Mouse (Mus musculus): ENCODE measurements around the gene Cdk19. TPM values are rescaled to one million over a fixed set of nuclear protein-coding genes. Genes with fewer than 3 reads are reported as not detected.

The Cdk19 gene
- polyA plus RNA-seq (2012; fragmentation: generic; extraction: Trizol): 10 to 100 TPM in 1 of 2 experiments, under 1 TPM in 1; 0.42 to 12.5 TPM

DNA sequence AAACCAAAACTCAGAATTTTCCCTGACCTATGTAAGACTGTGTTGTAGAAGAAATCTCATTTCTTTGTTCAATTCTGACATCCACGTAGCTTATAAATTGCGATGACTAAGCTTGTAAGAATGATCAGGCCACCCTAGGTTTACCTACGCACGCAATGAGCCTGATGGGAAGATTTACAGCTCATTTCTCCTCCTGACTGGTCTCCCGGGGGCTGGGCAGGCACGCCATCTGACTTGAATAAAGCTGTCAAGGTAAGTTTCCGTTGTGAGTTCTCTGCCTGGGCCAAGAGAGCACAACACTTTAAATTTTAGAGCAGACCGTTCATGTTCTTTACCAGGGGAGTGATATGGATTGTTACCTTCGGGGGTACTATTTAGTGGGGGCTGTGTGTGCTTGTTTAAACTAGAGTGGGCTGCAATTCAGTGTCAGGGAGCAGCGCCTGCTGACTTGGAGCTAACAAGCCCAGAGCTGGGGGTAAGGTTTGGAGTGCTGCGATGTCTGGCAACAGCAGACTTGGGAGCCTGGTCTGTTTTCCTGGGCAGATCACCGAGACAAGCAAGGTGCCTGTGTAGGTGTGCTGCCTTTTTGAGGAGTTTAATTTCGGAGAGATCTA, at the start of gene Cdk19:
Gene Cdk19, plus strand, starts transcription at position 214 of the 614 bp plus-strand sequence.

DNA sequence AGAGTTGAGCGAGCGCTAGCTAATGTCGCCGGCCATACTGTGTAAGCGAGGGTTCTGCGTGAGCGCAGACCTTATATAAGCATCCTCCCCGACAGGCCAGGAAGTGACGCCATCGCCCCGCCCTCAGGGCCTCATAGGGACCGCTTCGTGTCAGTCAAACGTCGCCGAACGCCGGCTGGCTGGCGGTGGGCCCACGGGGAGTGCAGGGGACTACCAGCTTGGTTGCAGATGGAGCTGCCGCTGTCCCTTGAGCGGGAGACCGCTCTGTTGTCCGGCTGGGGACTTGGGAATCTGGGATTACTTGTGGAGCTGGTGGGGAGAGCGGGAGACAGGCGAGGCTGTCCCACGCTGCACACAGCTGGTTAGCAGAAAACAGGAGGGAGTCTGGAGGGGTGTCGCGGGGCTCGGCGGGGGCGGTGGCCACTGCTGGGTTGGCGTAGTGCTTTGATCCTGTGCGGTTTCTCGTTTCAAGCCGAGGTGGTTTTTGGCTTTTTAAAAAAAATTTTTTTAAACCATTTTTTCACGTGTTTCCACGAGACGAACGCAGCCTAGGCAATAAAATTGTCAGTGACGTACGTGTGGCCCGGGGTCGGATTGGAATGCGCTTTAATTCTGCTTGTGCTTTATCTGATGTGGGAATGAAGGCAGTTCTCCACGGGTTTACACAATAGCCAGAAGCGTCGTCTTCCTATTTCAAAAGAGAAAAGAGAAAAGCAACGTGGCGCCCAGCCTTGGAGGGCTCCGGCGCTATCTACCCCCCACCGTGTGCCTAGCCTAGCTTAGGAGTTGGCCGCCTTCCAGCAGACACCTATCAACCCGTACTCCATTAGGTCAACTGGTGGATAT, 37.0 kb upstream of the Cdk19 start, which contains the start of gene Amd1:
Gene Amd1, minus strand, starts transcription at position 47 of the 846 bp plus-strand sequence.

Other genes with a start within 250 kb of the Cdk19 start
- 1 to 10 TPM in 1 of 2 experiments, under 1 TPM in 1; 0.82 to 1.5 TPM for gene Slc16a10, start 197.3 kb upstream of the Cdk19 start, polyA plus RNA-seq (2012; fragmentation: generic; extraction: Trizol)
- 1 to 10 TPM; 4.0 to 7.7 TPM for gene Rpf2, start 92.5 kb upstream of the Cdk19 start, polyA plus RNA-seq (2012; fragmentation: generic; extraction: Trizol)
- 10 to 100 TPM; 11.1 to 32.2 TPM for gene Gtf3c6, start 81.5 kb upstream of the Cdk19 start, polyA plus RNA-seq (2012; fragmentation: generic; extraction: Trizol)
- gene Amd1, start 37.4 kb upstream of the Cdk19 start, polyA plus RNA-seq (2012; fragmentation: generic; extraction: Trizol): 10 to 100 TPM; 10.1 to 17.0 TPM
- gene Slc22a16, start 230.8 kb downstream of the Cdk19 start, polyA plus RNA-seq (2012; fragmentation: generic; extraction: Trizol): not detected

Data from C3H10T1/2 (cell line).